ENCODE assay signal across 40 mouse cellular contexts in the genomic region with DNA sequence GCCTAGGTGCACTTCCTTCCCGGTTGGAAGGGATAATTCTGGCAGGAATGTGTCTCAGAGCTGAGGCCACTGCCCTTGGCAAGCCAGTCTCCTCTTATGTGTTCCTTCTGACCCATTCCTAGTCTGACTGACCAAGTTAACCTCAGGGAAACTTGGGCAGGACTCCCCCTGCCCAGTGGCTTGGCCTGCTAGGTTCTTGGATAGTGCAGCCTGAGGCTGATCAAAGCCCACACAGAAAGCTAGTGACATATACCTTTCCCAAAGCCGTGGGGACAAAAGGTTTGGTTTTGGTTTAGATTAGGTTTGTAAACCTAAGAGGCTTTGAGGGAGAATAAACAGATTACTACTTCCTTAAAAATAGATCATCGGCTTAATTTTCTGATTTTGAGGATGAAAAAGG. TPM values are rescaled to one million over a fixed set of nuclear protein-coding genes. Genes with fewer than 3 reads are reported as not detected.
"Had no signal": no experiment of that assay in that cellular context is flagged by ENCODE, and none has a peak within 500 bp of the region (broad histone marks: within the 10 kb centered on the region; RNA-seq: fewer than 3 reads in every experiment).

No protein-coding gene starts in this region.

- H3K27ac ChIP-seq: limb, embryonic 10.5 days; limb, embryonic 12.5 days; limb, embryonic 13.5 days; limb, embryonic 15.5 days; liver, embryonic 12.5 days; liver, embryonic 13.5 days; liver, embryonic 14.5 days; liver, embryonic 15.5 days; lung, embryonic 15.5 days; macrophage; midbrain, embryonic 10.5 days; midbrain, embryonic 12.5 days; midbrain, embryonic 13.5 days; neural tube, embryonic 12.5 days had no signal

- H3K9me3 ChIP-seq: limb, embryonic 10.5 days; limb, embryonic 12.5 days; limb, embryonic 13.5 days; limb, embryonic 15.5 days; liver, embryonic 12.5 days; liver, embryonic 13.5 days; liver, embryonic 15.5 days; lung, embryonic 15.5 days; megakaryocyte, embryonic 14.5 days; midbrain, embryonic 10.5 days; midbrain, embryonic 12.5 days; midbrain, embryonic 13.5 days; neural tube, embryonic 12.5 days had no signal

- DNase-seq: left cerebral cortex, postnatal 4 days; liver; liver, embryonic 13.5 days; liver, postnatal 0 days; lung, adult 18-20 months; lung, adult 2 months; lung, embryonic 14.5 days; lung, postnatal 10 days; lung, postnatal 14 days; lung, postnatal 36 days; lung, postnatal 4 days; midbrain, embryonic 14.5 days had no signal

- ATAC-seq: liver, embryonic 12.5 days; liver, postnatal 0 days; lung, postnatal 0 days; midbrain, embryonic 13.5 days; midbrain, embryonic 16.5 days had no signal

- H3K36me3 ChIP-seq: limb, embryonic 10.5 days; limb, embryonic 12.5 days; limb, embryonic 13.5 days; limb, embryonic 15.5 days; liver, embryonic 12.5 days; liver, embryonic 13.5 days; liver, embryonic 15.5 days; lung, embryonic 15.5 days; midbrain, embryonic 10.5 days; midbrain, embryonic 12.5 days; midbrain, embryonic 13.5 days; neural tube, embryonic 12.5 days had no signal

- H3K4me2 ChIP-seq: limb, embryonic 12.5 days; limb, embryonic 13.5 days; limb, embryonic 15.5 days; liver, embryonic 11.5 days; liver, embryonic 12.5 days; liver, embryonic 13.5 days; liver, embryonic 15.5 days; lung, embryonic 14.5 days; lung, embryonic 15.5 days; midbrain, embryonic 12.5 days; midbrain, embryonic 13.5 days; neural tube, embryonic 12.5 days had no signal

- H3K9ac ChIP-seq: limb, embryonic 12.5 days; limb, embryonic 13.5 days; limb, embryonic 15.5 days; liver, embryonic 12.5 days; liver, embryonic 13.5 days; liver, embryonic 14.5 days; liver, embryonic 15.5 days; liver, postnatal 0 days; lung, embryonic 14.5 days; lung, embryonic 15.5 days; midbrain, embryonic 12.5 days; midbrain, embryonic 13.5 days; neural tube, embryonic 12.5 days had no signal

- H3K4me3 ChIP-seq: limb, embryonic 10.5 days; limb, embryonic 12.5 days; limb, embryonic 13.5 days; limb, embryonic 15.5 days; liver, embryonic 12.5 days; liver, embryonic 13.5 days; liver, embryonic 15.5 days; lung, embryonic 15.5 days; megakaryocyte, embryonic 14.5 days; midbrain, embryonic 10.5 days; midbrain, embryonic 12.5 days; midbrain, embryonic 13.5 days; myocyte; neural tube, embryonic 12.5 days had no signal

- H3K4me1 ChIP-seq: limb, embryonic 10.5 days; limb, embryonic 12.5 days; limb, embryonic 13.5 days; limb, embryonic 15.5 days; liver, embryonic 12.5 days; liver, embryonic 15.5 days; lung, embryonic 15.5 days; megakaryocyte, embryonic 14.5 days; midbrain, embryonic 10.5 days; midbrain, embryonic 12.5 days; midbrain, embryonic 13.5 days; neural tube, embryonic 12.5 days had no signal

- H3K27me3 ChIP-seq: limb, embryonic 15.5 days; liver, embryonic 12.5 days; liver, embryonic 13.5 days; liver, embryonic 15.5 days; megakaryocyte, embryonic 14.5 days; midbrain, embryonic 12.5 days; midbrain, embryonic 13.5 days; neural tube, embryonic 12.5 days had no signal

RNA-seq across cellular contexts. Expression of a gene that starts 25.1 kb away (rescaled TPM):
- total RNA-seq: megakaryocyte progenitor cell, adult 5-6 weeks; megakaryocyte, adult 5-6 weeks; megakaryocyte-erythroid progenitor cell, adult 5-6 weeks; monocyte, adult 5-6 weeks had no signal
- polyA plus RNA-seq: macrophage; midbrain, embryonic 14.5 days; midbrain, postnatal 0 days had no signal

RNA-seq across cellular contexts. Expression of a gene that starts 37.0 kb away (rescaled TPM):
- total RNA-seq: left cerebral cortex, adult 8-10 months; left cerebral cortex, postnatal 14 days; left cerebral cortex, postnatal 36 days; liver, adult 2 months; megakaryocyte progenitor cell, adult 5-6 weeks; megakaryocyte, adult 5-6 weeks; megakaryocyte-erythroid progenitor cell, adult 5-6 weeks; monocyte, adult 5-6 weeks had no signal
- polyA plus RNA-seq: liver, adult 2 months; liver, embryonic 12.5 days; liver, embryonic 13.5 days; liver, embryonic 14.5 days; liver, embryonic 15.5 days; liver, embryonic 16.5 days; liver, postnatal 0 days; macrophage; midbrain, embryonic 14.5 days; midbrain, embryonic 16.5 days had no signal
